Mouse (Mus musculus) ovary, postnatal 36 days (tissue): ENCODE results near the gene Timmdc1.
"Not testable (repeated sequence)": the region's sequence is repeated elsewhere in the genome, so short reads cannot be mapped to it uniquely, and the experiment has no call there.

ENCODE experiments used
- DNase-seq: peaks from one replicate; pipeline ENCODE4 v3.0.0; 2022; ENCODE audit warnings: low spot score, mixed read lengths

Timmdc1 gene

DNA sequence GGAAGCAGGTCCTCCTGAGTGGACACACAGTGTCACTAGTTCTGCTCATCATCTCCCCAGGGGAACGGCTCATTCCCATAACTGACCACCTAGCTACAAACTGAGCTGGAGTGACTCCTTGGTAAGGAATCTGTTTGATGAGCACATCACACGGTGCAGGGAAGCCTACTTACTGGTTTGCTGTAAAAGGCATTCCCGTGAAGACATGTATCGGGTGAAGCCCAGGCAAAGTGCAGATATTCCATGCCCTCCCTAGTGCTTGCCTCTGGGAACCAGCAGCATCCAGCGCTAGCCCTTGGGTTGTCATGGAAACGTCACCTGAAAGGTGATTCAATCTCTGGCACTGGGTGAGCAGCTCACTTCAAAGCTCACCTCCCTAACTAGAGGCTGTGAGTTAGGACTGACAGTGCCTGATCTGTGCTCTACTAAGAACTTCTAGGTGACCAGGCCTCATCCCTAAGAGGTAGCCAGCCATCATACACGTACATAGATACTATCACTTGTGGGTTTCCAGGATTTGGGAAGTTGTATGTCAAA lies 25.8 kb downstream of the Timmdc1 start:
- no peak for DNase-seq

DNA sequence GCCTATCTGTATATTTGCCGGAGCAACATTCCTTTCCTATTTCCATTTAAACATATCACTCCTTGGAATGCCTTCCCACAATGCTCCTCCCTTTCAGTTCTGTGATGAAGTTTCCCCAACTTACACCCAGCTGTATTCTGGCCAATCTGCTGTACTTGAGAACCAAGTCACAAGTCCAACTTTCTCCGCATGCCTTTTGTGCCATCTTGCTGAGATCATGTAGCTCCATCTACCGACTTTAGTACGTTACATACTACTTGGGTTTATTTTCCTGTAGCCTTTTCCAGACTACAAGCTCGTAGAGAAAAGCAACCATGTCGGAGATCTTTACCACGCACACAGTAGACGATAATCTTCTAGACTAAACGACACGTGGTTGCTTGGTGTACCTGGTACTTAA lies 28.6 kb downstream of the Timmdc1 start:
- DNase-seq = no peak

DNA sequence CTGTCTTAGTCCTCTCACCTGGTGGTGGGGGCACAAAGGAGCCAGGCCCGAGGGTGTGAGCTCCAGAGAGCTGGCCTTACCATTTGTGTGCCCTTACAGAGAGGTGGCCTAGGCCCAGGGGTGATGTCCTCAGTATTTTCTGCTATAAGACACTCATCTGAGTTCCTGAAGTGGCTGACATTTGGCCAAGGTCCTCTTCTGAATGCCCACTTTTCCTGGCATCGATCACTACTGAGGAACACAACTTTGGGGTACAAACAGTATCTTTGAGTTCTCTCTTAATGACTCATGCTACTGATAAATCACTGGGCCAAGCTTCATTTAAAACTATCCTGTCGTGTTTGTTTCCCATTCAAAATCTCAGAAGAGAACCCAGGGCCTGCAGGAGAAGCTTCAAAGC lies 29.9 kb downstream of the Timmdc1 start:
- DNase-seq = no peak

DNA sequence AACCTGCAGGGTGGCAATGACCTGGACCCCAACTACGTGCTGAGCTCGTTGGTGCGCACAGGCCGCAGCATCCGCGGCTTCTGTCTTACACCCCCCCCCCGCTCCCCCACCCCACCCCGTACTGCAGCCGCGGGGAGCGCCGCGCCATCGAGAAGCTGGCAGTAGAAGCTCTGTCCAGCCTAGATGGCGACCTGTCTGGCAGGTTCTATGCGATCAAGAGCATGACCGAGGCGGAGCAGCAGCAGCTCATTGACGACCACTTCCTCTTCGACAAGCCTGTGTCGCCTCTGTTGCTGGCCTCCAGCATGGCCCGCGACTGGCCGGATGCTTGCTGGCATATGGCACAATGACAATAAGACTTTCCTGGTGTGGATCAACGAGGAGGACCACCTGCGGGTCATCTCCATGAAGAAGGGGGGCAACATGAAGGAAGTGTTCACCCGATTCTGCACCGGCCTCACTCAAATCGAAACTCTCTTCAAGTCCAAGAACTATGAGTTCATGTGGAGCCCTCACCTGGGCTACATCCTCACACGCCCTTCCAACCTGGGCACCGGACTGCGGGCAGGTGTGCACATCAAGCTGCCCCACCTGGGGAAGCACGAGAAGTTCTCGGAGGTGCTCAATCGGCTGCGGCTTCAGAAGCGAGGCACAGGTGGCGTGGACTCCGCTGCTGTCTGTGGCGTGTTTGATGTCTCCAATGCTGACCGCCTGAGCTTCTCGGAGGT lies 38.7 kb downstream of the Timmdc1 start:
- DNase-seq = peak; percentile 14

DNA sequence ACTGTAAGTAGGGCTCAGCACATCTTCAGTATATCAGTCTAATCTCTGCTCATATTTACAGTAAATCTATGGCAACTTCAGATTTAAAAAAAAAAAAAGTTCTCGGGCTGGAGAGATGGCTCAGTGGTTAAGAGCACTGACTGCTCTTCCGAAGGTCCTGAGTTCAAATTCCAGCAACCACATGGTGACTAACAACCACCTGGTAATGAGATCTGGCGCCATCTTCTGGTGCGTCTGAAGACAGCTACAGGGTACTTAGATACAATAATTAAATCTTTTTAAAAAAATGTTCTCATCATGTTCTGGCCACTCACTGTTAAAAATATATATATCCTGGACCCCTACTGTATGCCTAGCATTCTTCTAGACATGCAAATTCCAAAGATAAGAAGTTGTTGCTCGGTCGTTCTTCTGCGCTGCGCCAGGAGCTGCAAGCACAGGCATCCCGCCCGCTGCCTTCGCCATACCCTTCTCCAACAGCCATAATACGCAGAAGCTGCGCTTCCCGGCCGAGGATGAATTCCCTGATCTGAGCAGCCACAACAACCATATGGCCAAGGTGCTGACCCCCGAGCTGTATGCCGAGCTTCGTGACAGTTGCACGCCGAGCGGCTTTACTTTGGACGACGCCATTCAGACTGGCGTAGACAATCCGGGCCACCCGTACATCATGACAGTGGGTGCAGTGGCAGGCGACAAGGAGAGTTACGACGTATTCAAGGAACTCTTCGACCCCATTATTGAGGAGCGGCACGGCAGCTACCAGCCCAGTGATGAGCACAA lies 39.5 kb downstream of the Timmdc1 start:
- peak; percentile 20 for DNase-seq

DNA sequence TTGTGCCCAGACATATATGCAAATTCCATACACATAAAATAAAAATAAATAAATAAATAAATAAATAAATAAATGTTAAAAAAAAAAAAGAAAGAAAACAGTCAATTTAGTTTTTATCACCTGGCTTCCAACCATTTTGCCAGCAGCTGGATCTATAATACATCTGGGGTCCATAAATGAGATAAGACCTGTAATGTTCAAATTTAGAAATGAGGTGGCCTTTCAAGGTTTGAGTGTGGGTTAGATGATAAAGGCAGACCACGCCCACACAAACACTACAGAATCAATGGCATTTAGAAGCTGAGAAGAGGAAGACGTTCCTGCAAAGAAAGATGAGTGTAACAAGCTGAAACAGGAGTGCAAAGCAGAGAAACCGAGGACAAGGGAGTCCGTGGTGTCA lies 41.1 kb downstream of the Timmdc1 start:
- no peak for DNase-seq

DNA sequence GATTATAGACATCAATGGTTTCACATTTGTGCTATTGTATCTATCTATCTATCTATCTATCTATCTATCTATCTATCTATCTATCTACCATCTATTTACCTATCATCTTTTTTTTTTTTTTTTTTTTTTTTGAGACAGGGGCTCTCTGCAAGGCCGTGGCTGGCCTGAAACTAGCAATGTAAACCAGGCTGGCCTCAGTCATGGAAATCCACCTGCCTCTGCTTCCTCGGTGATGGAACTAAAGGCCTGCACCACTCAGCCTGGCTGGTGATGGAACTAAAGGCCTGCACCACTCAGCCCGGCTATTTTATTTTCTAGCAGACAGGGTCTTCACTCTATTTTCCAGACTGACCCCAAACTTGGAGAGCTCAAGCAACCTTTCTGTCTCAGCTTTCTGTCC lies 44.2 kb downstream of the Timmdc1 start:
- no peak for DNase-seq

DNA sequence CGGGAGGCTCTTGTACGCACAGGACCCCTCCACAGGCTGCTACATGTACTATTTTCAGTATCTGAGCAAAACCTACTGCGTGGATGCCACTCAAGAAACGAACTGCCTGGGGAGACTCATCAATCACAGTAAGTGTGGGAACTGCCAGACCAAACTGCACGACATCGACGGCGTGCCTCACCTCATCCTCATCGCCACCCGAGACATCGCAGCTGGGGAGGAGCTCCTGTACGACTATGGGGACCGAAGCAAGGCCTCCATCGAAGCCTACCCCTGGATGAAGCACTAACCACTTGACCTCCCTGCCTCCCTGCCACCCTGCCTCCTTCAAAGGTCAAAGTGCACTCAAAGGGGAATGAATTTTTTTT lies 45.2 kb downstream of the Timmdc1 start:
- not testable (repeated sequence) for DNase-seq

DNA sequence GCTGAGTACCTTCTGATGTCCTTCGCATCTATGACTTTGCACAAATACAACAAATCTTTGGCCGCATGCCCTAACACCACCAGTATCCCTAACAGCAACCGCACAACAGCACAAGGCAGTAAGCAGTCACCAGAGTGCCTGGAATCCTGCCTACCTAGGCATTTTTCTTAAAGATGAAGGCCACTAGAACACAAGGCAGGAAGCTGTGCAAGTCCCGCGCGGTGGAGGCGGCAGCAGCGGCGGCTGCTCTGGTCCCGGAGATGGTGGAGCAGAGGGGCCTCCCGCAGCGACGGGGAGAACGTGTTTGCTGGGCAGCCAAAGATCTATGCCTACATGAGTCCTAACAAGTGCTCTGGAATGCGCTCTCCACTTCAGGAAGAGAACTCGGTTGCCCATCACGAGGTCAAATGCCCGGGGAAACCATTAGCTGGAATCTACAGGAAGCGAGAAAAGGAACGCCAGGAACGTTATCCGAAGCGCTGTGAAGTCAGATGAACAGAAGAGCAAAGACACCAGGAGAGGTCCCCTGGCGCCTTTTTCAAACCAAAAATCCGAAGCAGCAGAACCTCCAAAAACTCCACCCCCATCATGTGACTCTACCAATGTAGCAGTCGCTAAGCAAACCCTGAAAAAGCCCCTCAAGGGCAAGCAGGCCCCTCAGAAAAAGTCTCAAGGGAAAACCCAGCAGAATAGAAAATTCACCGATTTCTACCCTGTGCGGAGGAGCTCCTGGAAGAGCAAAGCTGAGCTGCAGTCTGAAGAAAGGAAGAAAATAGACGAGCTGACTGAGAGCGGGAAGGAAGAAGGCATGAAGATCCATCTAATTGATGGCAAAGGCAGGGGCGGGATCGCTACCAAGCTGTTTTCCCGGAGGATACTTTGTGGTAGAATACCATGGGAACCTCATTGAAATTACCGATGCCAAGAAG lies 45.9 kb downstream of the Timmdc1 start:
- DNase-seq = peak; percentile 43

DNA sequence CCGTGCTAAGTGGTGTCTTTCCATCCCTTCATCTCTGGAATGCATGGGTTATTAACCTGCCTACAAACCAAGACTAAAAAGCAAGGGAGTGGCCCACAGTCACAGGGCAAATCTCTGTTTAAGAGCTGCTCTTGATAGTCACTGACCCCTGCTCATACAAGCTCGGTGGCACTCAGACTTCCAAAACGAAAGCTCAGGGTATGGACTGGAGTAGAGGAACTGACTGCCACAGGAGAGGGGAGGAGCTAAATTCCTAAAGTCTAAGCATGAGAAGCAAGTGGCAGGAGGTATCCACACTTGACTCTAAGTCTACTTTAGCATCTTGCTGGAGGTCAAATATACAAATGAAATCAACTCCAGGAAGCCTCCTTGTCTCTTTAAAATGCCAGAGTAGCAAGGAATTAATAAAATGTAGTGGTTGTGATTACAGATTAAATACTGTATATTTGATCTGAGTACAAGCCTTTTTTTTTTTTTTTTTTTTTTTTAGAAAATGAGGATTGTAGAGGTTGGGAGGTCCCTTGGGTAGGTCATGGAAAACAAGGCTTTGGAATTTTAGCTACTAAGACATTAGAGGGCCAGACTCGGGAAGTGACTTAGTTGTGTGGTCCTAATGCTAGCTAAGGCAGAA lies 46.7 kb downstream of the Timmdc1 start:
- no peak for DNase-seq

DNA sequence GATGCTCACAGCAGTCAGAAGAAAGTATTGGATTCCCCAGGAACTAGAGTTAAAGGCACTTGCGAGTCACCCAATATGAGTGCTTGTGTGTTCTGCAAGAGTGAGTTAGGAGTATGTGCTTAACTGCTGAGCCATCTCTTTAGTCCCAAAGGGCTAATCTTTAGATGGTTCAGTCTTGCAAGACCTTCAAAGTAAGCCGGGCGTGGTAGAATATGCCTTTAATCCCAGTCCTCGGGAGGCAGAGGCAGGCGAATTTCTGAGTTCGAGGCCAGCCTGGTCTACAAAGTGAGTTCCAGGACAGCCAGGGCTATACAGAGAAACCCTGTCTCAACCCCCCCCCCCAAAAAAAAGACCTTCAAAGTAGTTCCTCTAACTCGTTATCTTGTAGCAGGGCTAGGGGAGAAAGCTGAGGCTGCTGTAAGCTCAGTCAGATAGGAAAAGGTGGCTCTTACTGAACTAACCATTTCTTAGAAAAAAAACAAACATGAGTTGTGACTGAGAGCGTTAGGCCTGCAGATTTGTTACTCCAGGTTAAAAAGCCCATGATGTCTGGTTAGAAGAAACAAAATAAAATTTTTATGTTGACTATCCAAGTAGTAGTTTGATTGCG lies 47.7 kb downstream of the Timmdc1 start:
- DNase-seq = no peak

DNA sequence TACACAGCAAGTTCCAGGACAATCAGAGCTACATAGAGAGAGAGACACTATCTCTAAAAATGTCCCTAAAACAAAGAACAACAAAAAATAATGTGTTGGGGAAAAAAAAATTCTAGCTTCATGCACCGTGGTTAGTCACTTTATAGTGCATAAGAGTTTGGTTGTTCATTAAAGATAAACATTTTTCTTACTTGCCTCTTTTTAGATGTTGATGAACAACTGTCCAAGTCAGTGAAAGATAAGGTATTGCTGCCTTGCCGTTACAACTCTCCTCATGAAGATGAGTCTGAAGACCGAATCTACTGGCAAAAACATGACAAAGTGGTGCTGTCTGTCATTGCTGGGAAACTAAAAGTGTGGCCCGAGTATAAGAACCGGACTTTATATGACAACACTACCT lies 48.8 kb downstream of the Timmdc1 start:
- no peak for DNase-seq

DNA sequence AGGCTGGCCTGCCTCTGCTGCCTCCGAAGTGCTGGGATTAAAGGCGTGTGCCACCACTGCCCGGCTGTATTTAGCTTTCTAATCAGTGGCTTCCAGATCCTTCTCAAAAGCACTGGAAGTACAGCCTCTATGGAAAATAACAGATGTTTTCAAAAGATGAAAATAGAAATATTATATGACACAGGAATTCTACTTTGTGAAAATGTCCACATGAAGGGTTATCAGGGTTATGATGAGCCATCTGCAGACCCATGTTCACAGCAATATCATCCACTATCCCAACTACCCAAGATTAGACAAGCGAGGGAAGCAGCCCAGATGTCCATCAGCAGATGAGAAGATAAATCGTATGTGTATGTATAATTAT lies 50.0 kb downstream of the Timmdc1 start:
- DNase-seq = no peak

DNA sequence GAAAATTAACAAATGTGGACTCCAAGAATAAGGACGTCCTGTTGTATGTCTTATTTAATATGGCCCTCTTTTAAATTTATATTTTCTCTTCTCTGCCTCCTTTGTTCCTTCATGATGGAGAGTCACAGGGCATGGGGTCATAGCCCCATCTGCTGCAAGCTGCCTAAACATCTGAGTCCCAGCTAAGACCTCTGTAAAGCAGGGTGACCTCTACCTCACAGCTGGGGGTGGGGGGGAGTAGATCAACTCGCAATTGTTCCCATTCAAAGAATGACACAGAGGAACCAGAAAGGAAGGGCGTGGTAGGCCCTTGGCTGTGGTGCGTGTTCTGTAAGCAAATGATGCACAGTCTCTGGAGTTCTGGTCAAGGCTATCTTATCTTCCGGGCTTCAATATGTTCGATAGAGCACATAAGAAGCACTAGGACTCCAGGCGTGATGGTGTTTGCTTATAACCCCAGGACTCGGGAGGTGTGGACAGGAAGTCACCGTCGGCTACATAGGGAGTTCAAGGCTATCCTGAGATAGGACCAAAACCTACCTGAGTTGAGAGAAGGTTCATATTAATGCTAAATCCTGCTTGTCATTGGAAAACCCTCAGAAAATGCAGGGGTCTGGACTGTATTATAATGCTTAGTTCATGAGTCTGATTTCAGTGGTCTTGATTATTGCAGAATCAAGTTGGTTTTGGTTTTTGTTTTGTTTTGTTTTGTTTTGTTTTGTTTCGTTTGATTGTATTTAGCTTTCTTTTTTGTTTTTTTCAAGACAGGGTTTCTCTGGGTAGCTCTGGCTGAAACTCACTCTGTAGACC lies 50.6 kb downstream of the Timmdc1 start:
- DNase-seq = no peak

DNA sequence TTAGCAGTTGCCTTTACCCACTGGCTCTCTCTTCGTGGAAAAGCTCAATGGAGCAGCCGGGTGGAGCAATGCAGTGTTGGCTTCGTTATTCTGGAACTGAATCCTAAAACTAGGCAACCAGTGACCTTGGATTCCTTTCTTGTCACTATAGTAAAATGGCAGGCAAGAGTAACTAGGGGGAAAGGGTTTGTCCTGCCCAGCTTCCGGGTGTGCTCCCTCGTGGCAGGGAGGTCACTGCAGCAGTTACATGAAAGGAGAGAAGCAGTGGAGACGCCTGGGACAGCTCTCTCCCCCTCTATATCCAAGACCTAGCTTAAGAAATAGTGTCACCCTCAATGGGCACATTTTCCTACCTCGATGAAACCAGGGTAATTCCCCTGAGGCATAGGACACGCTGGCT lies 53.0 kb downstream of the Timmdc1 start:
- DNase-seq = no peak

DNA sequence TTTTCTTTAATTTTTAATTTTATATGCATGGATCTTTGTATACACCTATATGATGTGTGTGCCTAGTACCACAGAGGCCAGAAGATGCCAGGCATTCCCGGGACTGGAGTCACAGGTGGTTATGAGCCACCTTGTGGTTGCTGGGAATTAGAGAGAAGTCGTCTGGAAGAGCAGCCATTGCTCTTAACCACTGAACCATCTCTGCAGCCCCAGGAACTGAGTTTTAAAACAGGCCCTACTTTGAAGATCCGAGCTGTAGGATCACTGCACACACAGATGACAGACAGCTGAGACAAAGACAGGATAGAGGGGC lies 53.8 kb downstream of the Timmdc1 start:
- no peak for DNase-seq

DNA sequence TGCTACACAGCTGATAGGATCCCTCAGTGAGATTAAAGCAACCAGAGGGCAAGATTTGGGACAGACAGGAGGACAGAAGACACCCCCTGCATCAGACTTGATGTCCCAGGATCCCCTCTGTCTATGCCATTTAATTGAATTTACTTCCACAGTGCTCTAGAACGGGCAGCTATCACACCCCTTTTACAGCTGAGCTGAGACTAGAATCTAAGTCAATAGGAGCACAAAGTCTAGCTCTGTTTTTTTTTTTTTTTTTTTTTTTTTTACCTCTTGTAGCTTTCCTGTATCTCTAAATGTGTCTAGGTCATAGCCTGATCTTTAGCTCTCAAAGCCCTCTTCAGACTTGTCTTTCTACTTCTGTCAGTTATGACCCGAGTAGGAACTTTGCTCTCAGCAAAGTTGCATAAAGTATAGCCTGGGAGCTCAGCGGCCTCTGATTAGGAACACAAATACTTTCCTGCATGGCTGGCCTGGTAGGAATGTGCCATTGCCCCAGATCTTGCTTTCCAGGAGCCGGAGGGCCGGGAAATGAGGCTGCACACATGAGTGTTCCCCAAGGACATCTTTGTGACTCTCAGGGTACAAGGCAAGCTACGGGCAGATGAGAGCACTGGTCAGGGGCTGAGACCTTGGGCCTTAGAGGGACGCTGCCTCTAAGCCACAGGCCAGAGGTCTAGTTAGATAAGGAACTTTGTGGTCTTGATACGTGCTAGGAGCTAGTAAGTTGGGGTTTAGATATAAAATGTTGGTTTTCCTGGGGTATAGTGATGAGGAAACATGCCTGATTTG lies 54.4 kb downstream of the Timmdc1 start:
- no peak for DNase-seq

DNA sequence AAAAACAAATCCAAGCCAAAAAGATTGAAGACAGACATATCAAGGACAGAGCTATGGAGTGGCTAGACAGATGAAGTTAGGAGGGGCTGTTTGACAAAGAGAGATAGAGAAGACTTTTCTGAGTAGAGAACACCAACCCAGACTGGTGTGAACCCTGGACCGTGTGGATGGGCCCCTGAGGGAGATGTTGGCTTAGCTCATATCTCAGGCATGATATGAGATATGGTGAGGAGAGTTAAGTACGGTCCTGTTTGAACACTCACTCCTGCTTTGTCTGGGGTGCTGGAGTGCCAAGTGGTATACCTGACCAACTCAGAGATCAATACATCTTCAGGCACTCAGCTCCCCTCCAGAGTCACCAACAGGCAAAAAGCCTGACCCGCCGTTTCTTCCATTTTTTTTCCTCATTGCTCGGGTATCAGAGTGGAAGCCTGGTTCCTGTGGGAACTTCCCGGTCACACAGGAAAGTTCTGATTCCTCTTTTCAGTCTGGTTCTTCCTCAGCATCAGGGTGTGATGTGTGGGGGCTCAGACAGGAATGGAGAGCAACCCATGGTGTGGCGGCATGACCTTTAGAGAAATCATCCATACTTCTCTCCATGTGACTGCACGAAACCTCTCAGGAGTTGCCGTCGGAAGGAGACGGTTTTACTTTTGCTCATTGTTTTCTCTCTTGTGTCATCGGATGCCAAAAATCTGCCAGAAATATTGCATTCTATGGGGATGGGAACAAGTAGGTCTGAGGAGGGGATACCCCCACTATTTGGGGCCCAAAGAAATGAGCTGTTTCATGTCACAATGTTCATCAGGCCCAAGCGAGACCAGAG lies 55.2 kb downstream of the Timmdc1 start:
- no peak for DNase-seq

DNA sequence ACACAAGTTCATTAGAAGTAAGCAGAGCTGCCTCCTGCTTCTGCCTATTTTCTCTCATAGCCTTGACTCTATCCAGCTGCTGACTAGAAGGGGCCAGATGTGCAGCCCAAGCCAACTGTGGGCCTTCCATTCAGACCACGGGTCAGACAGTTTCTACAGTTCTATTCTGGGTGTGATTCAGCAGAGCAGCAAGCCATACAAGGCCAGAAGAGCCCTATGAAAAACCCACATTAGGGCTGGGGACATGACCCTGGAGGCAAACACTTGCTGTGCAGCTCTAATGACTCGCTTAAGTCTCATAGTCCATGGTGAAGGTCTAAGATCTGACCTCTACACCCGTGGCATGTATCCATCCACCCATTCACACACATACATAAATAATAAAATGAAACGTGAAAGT lies 56.4 kb downstream of the Timmdc1 start:
- DNase-seq = no peak
